Mouse (Mus musculus) embryo, embryonic 10.5 days (tissue): ENCODE results near the gene S100a11.
"Not testable (repeated sequence)": the region's sequence is repeated elsewhere in the genome, so short reads cannot be mapped to it uniquely, and the experiment has no call there.

ENCODE experiments used
- DNase-seq: peaks from one replicate; pipeline ENCODE4 v3.0.0-alpha.2; 2015; ENCODE audit warnings: low spot score

The S100a11 gene

GRCm38 (mm10) chr3:93520330-93521193 lies at the start of gene S100a11:
Gene S100a11 (plus strand): TSS chr3:93520488.
- DNase-seq = peak; percentile 77

GRCm38 (mm10) chr3:93480053-93480452 lies 40.2 kb upstream of the S100a11 start:
- no peak for DNase-seq

GRCm38 (mm10) chr3:93481982-93482616 lies 38.2 kb upstream of the S100a11 start:
- DNase-seq = peak; percentile 33

- no peak for DNase-seq
Observed at GRCm38 (mm10) chr3:93485611-93486010, 34.7 kb upstream of the S100a11 start.

- no peak for DNase-seq
Observed at GRCm38 (mm10) chr3:93488541-93488940, 31.7 kb upstream of the S100a11 start.

GRCm38 (mm10) chr3:93492176-93492575 lies 28.1 kb upstream of the S100a11 start:
- no peak for DNase-seq

- DNase-seq = peak; percentile 89
Observed at GRCm38 (mm10) chr3:93493992-93494391, 26.3 kb upstream of the S100a11 start.

GRCm38 (mm10) chr3:93494774-93495173 lies 25.5 kb upstream of the S100a11 start:
- not testable (repeated sequence) for DNase-seq

GRCm38 (mm10) chr3:93497131-93497530 lies 23.2 kb upstream of the S100a11 start:
- no peak for DNase-seq

GRCm38 (mm10) chr3:93499129-93499528 lies 21.2 kb upstream of the S100a11 start:
- no peak for DNase-seq

GRCm38 (mm10) chr3:93504536-93505189 lies 15.6 kb upstream of the S100a11 start:
- peak; percentile 10 for DNase-seq

- peak; percentile 3 for DNase-seq
Observed at GRCm38 (mm10) chr3:93505960-93506863, 14.1 kb upstream of the S100a11 start.

- DNase-seq = no peak
Observed at GRCm38 (mm10) chr3:93506881-93507325, 13.4 kb upstream of the S100a11 start.

- no peak for DNase-seq
Observed at GRCm38 (mm10) chr3:93509301-93509700, 11.0 kb upstream of the S100a11 start.

- DNase-seq = no peak
Observed at GRCm38 (mm10) chr3:93511036-93511435, 9.3 kb upstream of the S100a11 start.

- no peak for DNase-seq
Observed at GRCm38 (mm10) chr3:93511801-93512200, 8.5 kb upstream of the S100a11 start.

- no peak for DNase-seq
Observed at GRCm38 (mm10) chr3:93512386-93513101, 7.7 kb upstream of the S100a11 start.

GRCm38 (mm10) chr3:93514628-93515027 lies 5.7 kb upstream of the S100a11 start:
- DNase-seq = no peak

- no peak for DNase-seq
Observed at GRCm38 (mm10) chr3:93517343-93517742, 2.9 kb upstream of the S100a11 start.

- no peak for DNase-seq
Observed at GRCm38 (mm10) chr3:93519856-93520329, 395 bp upstream of the S100a11 start.
